Mouse (Mus musculus) common myeloid progenitor, adult 5-6 weeks (primary cell): ENCODE data around the gene Adamtsl1. TPM values are rescaled to one million over a fixed set of nuclear protein-coding genes. Genes with fewer than 3 reads are reported as not detected.
A peak's percentile ranks its signal among the peaks of the same experiment; 100 is the strongest.

Experiments used
- ATAC-seq: replicated peaks from 2 replicates; pipeline ENCODE4 v1.8.0; 2016; ENCODE audit warnings: low read depth, mild to moderate bottlenecking, moderate TSS enrichment, inconsistent platforms; ENCODE audit not compliant: poor library complexity, severe bottlenecking
- total RNA-seq: library from RNA; stranded (forward); fragments of 200-1000, 187-1606 nt; gene quantifications from 2 replicates; pipeline ENCODE4 v1.2.3, GENCODE M21; 2017

Gene Adamtsl1
- total RNA-seq, 1 experiment from 2014 or later = 0.23 TPM

DNA sequence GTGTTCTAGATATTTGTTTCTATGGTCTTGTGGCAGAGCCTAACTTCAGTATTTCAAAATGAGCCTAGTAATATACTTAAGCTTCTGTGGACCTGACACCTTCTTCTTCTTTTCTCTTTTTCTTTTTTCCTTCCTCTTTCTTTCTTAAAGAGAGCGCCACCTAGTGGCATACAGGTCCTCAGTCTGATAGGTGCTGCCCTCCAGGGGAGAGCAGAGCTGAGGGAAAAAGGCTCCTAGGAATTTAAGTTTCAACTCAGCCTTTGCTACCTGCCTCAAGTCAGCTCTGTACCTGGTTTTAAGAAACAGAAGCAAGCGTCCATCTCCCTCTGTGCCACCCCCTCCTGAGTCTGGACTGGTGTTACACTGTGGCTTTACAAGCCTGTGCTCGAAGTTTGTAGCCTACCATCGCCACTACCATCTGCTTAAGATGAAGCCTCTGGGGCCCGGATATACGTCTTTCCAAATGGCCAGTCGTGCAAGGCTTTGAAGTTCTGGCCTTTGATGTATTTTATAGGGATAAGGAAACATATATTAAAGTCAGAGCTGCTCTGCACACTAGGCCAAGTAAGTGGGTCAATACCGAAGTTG is 510.7 kb downstream of the Adamtsl1 start:
- ATAC-seq = peak; percentile 95

DNA sequence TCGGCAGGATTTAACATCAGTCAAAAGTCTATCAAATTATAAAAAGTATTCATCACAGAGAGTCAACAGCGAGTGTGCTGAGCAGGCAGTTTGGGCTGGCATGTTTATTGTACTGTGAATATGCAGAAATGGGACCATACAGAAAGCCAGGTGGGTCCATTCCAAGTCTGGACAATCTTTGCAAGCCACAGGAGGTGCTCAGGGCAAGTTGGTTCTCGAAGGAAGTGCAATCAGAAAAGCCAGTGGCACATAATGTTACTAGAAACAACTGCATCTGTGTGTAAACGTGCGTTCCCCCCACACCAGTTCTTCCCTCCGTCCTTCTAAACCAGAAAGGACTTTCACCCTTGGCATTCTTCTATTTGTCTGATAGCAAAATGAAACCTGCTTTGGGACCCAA is 515.5 kb downstream of the Adamtsl1 start:
- ATAC-seq = no peak

DNA sequence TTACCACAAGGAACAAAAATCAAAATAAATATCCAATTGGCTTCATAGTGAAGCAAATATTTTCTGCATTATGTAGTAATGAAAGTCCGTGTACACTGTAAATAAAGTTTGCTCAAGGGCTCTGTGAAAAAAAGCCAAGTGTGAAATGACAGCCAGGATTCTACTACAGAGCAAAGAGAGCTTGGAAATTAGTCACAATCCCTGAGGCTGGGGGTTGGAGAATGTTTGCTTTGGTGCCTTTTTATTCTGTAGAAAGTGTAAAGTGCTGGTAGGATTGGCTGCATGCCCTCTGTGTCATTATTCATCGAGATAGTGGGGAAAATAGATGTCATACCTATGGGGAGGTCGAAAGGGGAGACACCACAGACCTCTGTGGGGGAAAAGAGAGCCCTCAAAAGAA is 516.2 kb downstream of the Adamtsl1 start:
- ATAC-seq = no peak

DNA sequence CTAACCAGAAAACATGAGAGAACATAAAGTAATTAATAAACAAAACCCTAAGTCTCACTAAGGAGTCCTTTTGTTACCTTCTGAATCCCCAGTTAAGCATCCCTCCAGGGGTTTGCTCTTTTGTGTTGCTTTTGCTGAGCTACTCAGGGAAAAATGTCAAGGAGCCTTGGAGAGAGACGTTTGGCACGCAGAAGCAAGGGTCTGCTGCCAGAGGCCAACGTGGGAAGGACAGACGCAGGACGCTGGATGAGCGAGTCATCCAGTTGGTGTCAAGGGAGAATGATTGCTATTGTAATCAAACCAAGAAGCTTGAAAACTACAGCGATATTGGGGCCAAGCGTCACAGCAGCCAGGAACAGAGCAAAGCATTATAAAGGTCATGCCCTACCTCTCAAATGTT is 517.1 kb downstream of the Adamtsl1 start:
- no peak for ATAC-seq

DNA sequence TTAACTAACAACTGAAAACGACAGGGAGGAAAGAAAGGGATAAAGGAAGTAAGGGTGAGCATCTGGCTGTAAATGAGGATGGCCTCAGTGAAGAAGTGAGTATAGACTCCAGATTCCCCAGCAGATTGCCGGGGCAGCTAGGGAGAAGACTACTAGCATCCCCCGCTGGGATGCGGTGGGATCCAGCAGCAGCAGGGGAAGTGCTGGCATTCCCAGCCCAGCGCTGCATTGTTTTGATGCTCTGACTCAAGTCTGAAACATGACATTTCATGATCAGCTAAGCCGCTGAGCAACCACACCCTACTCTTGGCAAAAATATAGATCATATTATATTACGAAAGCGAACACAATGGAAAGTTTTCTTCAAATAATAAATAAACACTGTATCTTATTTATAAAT is 526.9 kb downstream of the Adamtsl1 start:
- ATAC-seq = no peak

DNA sequence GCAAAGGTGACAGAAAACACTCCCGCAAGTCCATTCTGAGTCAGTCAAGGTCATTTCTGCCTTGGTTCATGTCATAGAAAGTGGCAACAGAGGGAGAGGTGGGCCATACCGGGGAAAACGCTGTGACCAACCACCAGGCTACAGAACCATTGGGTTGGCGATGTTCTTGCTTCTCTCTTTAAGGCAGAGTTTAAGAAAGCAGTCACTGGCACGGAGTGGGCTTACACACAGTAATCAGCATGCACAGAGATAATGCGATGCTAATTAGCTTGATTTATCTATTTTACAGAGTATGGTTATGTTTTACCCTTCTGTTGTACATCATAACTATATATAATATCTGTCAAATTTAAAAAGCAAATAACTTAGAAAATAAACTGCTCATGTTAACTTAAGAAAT is 531.5 kb downstream of the Adamtsl1 start:
- ATAC-seq = no peak

GRCm38 (mm10) chr4:86045876-86046275 is 531.9 kb downstream of the Adamtsl1 start:
- no peak for ATAC-seq

DNA sequence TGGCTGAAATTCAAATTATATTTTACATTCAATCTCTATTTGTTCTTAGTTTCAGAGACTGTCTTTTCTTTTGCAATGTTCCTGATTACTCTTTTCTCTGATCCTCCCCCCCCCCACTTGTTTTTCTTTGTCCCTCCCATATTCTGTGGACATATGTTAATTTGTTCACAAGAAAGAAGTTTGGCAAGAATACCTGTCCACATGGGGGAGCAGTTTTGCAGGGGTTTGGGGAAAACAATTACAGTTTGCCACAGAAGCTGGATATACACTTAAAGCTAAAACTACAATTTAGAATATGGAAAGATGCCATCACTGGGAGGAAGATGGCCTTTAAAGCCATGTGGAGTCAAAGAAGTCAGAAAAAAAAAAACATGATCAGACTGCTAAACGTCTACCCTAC is 532.9 kb downstream of the Adamtsl1 start:
- ATAC-seq = no peak

- ATAC-seq = peak; percentile 93
Observed at GRCm38 (mm10) chr4:86053487-86054237, 539.7 kb downstream of the Adamtsl1 start.

GRCm38 (mm10) chr4:86060614-86061013 is 546.6 kb downstream of the Adamtsl1 start:
- no peak for ATAC-seq

GRCm38 (mm10) chr4:86068376-86068775 is 554.4 kb downstream of the Adamtsl1 start:
- no peak for ATAC-seq

GRCm38 (mm10) chr4:86068875-86069718 is 555.1 kb downstream of the Adamtsl1 start:
- ATAC-seq = no peak

DNA sequence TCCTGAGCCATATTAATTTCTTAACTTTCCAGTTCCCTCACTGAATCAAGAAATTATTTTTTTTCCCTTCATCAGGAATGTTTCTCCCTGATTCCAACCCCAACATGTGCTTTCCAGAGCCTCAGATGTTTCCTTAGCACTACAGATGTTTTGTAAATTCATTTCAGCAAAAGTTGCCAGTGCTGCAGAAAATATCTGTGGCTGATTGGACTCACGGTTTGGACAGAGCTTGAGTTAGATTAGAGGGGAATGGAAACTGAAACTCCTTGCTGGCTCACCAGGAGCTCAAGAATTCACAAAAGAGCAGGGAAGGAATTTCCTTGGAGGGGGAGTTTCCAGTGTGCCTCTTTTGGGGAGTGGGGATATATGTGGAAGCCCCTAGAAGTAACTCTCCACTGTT is 560.9 kb downstream of the Adamtsl1 start:
- ATAC-seq = no peak

DNA sequence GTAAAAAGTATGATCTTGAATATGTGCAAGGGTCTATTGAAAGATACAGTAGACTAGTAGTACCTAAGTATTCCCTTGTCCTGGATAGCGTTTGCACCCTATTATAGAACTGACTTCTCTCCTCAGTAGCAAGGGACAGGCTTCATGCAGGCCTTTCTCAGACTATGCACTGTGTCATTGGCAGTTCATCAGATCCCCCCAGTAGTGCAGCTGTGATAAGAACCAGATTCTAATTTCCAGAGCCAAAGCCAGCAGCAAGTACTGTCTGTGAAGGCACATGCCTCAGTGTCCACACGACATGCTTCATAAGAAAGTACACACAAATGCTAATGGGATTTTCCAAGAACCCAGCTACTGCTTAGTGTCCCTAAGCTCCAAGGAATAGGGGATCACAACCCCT is 563.4 kb downstream of the Adamtsl1 start:
- no peak for ATAC-seq

DNA sequence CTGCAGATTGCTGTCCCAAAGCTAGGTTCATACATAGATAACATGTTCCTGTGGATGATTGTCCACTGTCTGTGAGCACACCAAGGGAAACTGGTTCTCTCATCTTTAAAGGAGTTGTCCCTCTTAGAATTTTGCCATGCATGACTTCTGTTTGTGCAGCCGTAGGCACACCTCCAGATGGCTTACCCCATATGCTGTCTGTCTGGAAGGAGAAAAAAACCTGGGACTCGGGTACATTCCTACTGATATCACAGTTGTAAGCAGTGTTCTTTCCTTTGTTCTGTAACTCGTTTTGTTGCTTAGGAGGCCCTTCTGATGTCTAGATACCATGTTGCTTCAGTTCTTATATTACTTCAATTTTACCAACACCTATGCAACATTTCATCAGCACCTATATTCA is 563.9 kb downstream of the Adamtsl1 start:
- ATAC-seq = no peak

DNA sequence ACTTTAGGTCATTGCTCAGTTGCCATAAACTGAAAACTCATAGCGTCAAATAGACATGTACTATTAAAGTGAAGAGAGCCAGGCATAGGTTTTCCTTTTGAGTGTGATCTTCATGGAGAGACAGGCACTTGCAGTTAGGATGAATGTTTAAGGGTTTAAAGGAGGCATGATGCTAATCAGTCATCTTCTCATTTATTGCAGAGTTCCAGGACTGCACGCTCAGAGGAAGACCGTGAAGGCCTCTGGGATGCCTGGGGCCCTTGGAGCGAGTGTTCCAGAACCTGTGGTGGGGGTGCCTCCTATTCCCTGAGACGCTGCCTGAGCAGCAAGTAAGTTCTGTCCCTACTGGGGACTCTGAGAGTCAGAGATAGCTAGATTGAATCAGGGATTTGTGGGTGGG is 573.5 kb downstream of the Adamtsl1 start:
- no peak for ATAC-seq

DNA sequence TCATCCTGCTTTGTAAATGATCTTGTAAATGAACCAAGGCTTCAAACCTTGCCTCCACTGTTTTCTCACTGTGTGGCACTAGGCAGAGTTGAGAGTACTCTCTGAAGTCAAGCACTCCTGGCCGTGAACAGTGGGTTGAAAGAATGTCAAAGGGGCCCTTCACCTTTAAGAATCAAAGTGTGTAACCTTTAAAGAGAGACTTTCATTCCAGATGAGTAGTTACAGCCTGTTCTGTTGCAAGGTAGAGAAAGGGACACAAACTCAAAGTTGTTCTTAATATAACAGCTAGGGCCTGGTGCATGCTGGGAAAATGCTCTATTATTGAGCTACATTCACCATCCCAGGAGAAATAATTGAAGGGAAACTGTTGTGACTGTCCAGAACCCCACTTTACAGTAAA is 589.2 kb downstream of the Adamtsl1 start:
- no peak for ATAC-seq

GRCm38 (mm10) chr4:86108325-86108724 is 594.4 kb downstream of the Adamtsl1 start:
- no peak for ATAC-seq

- ATAC-seq = no peak
Observed at GRCm38 (mm10) chr4:86119067-86119466, 605.1 kb downstream of the Adamtsl1 start.

DNA sequence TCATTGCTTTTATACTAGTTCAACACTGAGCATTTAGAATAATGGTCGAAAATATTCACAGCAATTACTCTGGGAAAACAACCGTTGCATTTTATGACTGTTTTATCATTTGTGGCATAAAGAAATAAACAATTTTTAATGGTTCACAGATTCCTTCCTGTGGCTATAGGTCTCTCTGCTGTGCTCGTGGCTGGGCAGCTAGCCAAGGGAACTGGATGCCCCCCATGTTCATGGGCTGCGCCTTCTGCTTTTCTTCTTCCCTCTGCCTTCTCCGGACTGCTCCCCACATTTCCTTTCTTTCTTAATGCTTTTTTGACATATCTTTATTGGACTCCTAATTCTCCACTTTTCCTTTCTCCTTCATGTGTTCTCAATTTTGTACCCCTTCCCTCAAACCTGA is 608.5 kb downstream of the Adamtsl1 start:
- ATAC-seq = no peak

DNA sequence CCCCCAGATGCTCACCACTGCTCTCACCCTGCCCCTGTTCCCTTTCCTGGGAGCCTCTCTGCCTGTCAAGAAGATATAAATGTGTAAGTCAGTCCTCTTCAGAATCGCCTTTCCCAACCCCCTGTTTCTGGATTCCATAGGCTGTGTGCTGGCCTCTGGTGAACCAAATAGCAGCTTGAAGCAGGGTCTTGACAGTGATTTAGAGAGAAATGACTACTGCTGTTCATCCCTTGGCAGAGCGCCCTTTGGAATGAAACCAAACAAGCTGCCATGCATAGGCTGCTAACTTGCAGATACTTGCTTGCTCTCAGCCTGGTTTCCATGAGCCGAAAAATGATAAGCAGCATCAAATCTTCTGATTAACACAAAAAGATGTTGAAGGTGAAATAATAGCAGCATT is 610.4 kb downstream of the Adamtsl1 start:
- ATAC-seq = no peak
